Mouse (Mus musculus) kidney, adult 2 months (tissue): ENCODE data around the gene Tcf25.

Source experiments
- CTCF ChIP-seq: fragments of 200-500 bp; conservative IDR thresholded peaks from 2 replicates; pipeline ENCODE4 v1.5.1; 2011; ENCODE audit warnings: low read depth, mild to moderate bottlenecking, control low read depth, low read length, moderate library complexity, mixed read lengths; ENCODE audit not compliant: insufficient read depth, insufficient read length
- POLR2A ChIP-seq: fragments of 200-500 bp; IDR thresholded peaks from one replicate; pipeline ENCODE4 v1.6.1; 2011; ENCODE audit warnings: low read depth, low read length, control low read depth

- TF ChIP-seq POLR2A (no peak), CTCF (no peak)
Observed at GRCm38 (mm10) chr8:123422781-123423159, 49.2 kb downstream of the Tcf25 start.
